Mouse (Mus musculus) Muller cell, postnatal 12 days (primary cell): ENCODE data around the gene Sh3rf3.

ENCODE experiments used
- DNase-seq: peaks from one replicate; pipeline ENCODE4 v3.0.0-alpha.2; 2015; ENCODE audit errors: inconsistent ontology term

Sh3rf3 gene

GRCm38 (mm10) chr10:59105885-59106284, 292.7 kb downstream of the Sh3rf3 start:
- no peak for DNase-seq

GRCm38 (mm10) chr10:59106644-59107043, 293.5 kb downstream of the Sh3rf3 start:
- DNase-seq = no peak

GRCm38 (mm10) chr10:59109015-59109414, 295.9 kb downstream of the Sh3rf3 start:
- peak; percentile 51 for DNase-seq

GRCm38 (mm10) chr10:59110386-59110785, 297.2 kb downstream of the Sh3rf3 start:
- no peak for DNase-seq

- DNase-seq = no peak
Observed at GRCm38 (mm10) chr10:59112755-59113154, 299.6 kb downstream of the Sh3rf3 start.

GRCm38 (mm10) chr10:59113386-59113785, 300.2 kb downstream of the Sh3rf3 start:
- no peak for DNase-seq

- peak; percentile 79 for DNase-seq
Observed at GRCm38 (mm10) chr10:59114535-59115291, 301.6 kb downstream of the Sh3rf3 start.

GRCm38 (mm10) chr10:59115691-59116090, 302.5 kb downstream of the Sh3rf3 start:
- DNase-seq = no peak

- DNase-seq = no peak
Observed at GRCm38 (mm10) chr10:59116331-59116730, 303.2 kb downstream of the Sh3rf3 start.

- DNase-seq = no peak
Observed at GRCm38 (mm10) chr10:59117555-59117954, 304.4 kb downstream of the Sh3rf3 start.

- no peak for DNase-seq
Observed at GRCm38 (mm10) chr10:59119001-59119400, 305.8 kb downstream of the Sh3rf3 start.

- DNase-seq = no peak
Observed at GRCm38 (mm10) chr10:59119811-59120210, 306.7 kb downstream of the Sh3rf3 start.

- no peak for DNase-seq
Observed at GRCm38 (mm10) chr10:59125497-59125896, 312.3 kb downstream of the Sh3rf3 start.

- no peak for DNase-seq
Observed at GRCm38 (mm10) chr10:59127637-59128036, 314.5 kb downstream of the Sh3rf3 start.

GRCm38 (mm10) chr10:59131926-59132628, 318.9 kb downstream of the Sh3rf3 start:
- no peak for DNase-seq

GRCm38 (mm10) chr10:59133478-59134009, 320.4 kb downstream of the Sh3rf3 start:
- DNase-seq = no peak

GRCm38 (mm10) chr10:59149956-59150383, 336.8 kb downstream of the Sh3rf3 start:
- peak; percentile 50 for DNase-seq

GRCm38 (mm10) chr10:59150938-59151657, 337.9 kb downstream of the Sh3rf3 start:
- DNase-seq = no peak

GRCm38 (mm10) chr10:59152544-59153081, 339.5 kb downstream of the Sh3rf3 start:
- no peak for DNase-seq

- no peak for DNase-seq
Observed at GRCm38 (mm10) chr10:59158627-59159026, 345.5 kb downstream of the Sh3rf3 start.

- no peak for DNase-seq
Observed at GRCm38 (mm10) chr10:59162185-59162897, 349.2 kb downstream of the Sh3rf3 start.
